Mouse (Mus musculus): ENCODE data around the gene Nup85. TPM values are rescaled to one million over a fixed set of nuclear protein-coding genes. Genes with fewer than 3 reads are reported as not detected.

Gene Nup85
- polyA plus RNA-seq, 1 experiment from 2014 or later, result 213 TPM

DNA sequence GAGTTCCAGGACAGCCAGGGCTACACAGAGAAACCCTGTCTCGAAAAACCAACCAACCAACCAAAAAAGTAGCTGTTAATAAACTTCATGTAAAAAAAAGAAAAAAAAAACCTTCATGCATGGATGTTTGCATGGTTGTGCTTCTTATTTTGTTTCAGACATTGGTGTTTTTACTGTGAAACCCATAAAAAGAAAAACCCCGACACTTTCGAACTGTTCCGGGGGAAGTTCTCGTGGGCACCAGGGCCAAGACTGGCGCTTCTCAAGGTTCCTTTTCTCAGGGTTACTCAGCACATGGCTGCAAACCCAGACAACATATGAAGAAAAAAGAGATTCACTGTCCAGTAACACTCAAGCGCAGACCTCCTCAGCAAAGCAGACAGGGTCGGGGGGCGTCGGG, 68.6 kb downstream of the Nup85 start:
- Histone ChIP-seq H3K27ac (ENCODE audit: low read depth) (no peak overlapping the region), H3K9me3 (ENCODE audit: low read depth, low read length) (no peaks in the 10 kb centered on the region), H3K9ac (no peak overlapping the region), H3K4me1 (ENCODE audit: insufficient read depth) (no peaks in the 10 kb centered on the region), H3K36me3 (ENCODE audit: insufficient read depth) (no peaks in the 10 kb centered on the region), H3K4me3 (ENCODE audit: low read depth, low read length) (no peak overlapping the region), H3K27me3 (ENCODE audit: insufficient read depth, low read length) (no peaks in the 10 kb centered on the region), H3K4me2 (no peak overlapping the region)
- TF ChIP-seq CTCF (IDR thresholded peaks at IDR 0.05; ENCODE audit: low read depth), result no peak
- WGBS, result 80% methylated on average over 10 of the region's 10 CpGs
- ATAC-seq (ENCODE audit: insufficient read depth) (no peak), DNase-seq (no peak)

Other genes with a start within 250 kb of the Nup85 start
- gene Ush1g, start 242.4 kb upstream of the Nup85 start, polyA plus RNA-seq (2014; fragmentation: Nextera tagmentation; extraction: Ambion mirVana), result not detected in 2 replicates
- 0.12 TPM in 1 of 2 replicates, not detected in the other for gene Otop3, start 229.7 kb upstream of the Nup85 start, polyA plus RNA-seq (2014; fragmentation: Nextera tagmentation; extraction: Ambion mirVana)
- gene Hid1, start 196.7 kb upstream of the Nup85 start, polyA plus RNA-seq (2014; fragmentation: Nextera tagmentation; extraction: Ambion mirVana), result 7.4 and 9.2 TPM in 2 replicates
- 17.7 and 19.8 TPM in 2 replicates for gene Cdr2l, start 182.5 kb upstream of the Nup85 start, polyA plus RNA-seq (2014; fragmentation: Nextera tagmentation; extraction: Ambion mirVana)
- 230 and 242 TPM in 2 replicates for gene Mrpl58, start 160.7 kb upstream of the Nup85 start, polyA plus RNA-seq (2014; fragmentation: Nextera tagmentation; extraction: Ambion mirVana)
- gene Atp5h, start 144.5 kb upstream of the Nup85 start, polyA plus RNA-seq (2014; fragmentation: Nextera tagmentation; extraction: Ambion mirVana), result 817 and 850 TPM in 2 replicates
- 21.6 and 22.2 TPM in 2 replicates for gene Kctd2, start 144.3 kb upstream of the Nup85 start, polyA plus RNA-seq (2014; fragmentation: Nextera tagmentation; extraction: Ambion mirVana)
- gene Trim80, start 123.9 kb upstream of the Nup85 start, polyA plus RNA-seq (2014; fragmentation: Nextera tagmentation; extraction: Ambion mirVana), result not detected in 2 replicates
- gene Slc16a5, start 102.0 kb upstream of the Nup85 start, polyA plus RNA-seq (2014; fragmentation: Nextera tagmentation; extraction: Ambion mirVana), result 0.28 and 0.64 TPM in 2 replicates
- gene Armc7, start 88.8 kb upstream of the Nup85 start, polyA plus RNA-seq (2014; fragmentation: Nextera tagmentation; extraction: Ambion mirVana), result 5.7 and 8.0 TPM in 2 replicates
- 76.0 and 79.4 TPM in 2 replicates for gene Nt5c, start 72.6 kb upstream of the Nup85 start, polyA plus RNA-seq (2014; fragmentation: Nextera tagmentation; extraction: Ambion mirVana)
- gene Jpt1, start 50.0 kb upstream of the Nup85 start, polyA plus RNA-seq (2014; fragmentation: Nextera tagmentation; extraction: Ambion mirVana), result 518 and 521 TPM in 2 replicates
- gene Sumo2, start 28.2 kb upstream of the Nup85 start, polyA plus RNA-seq (2014; fragmentation: Nextera tagmentation; extraction: Ambion mirVana), result 1,096 and 1,118 TPM in 2 replicates
- gene Mrps7, start 39.5 kb downstream of the Nup85 start, polyA plus RNA-seq (2014; fragmentation: Nextera tagmentation; extraction: Ambion mirVana), result 93.3 and 95.6 TPM in 2 replicates
- 22.5 and 22.7 TPM in 2 replicates for gene Gga3, start 39.6 kb downstream of the Nup85 start, polyA plus RNA-seq (2014; fragmentation: Nextera tagmentation; extraction: Ambion mirVana)
- gene Mif4gd, start 48.5 kb downstream of the Nup85 start, polyA plus RNA-seq (2014; fragmentation: Nextera tagmentation; extraction: Ambion mirVana), result 21.8 and 22.3 TPM in 2 replicates
- 18.5 and 22.5 TPM in 2 replicates for gene Slc25a19, start 63.9 kb downstream of the Nup85 start, polyA plus RNA-seq (2014; fragmentation: Nextera tagmentation; extraction: Ambion mirVana)
- 41.5 and 48.7 TPM in 2 replicates for gene Grb2, start 144.2 kb downstream of the Nup85 start, polyA plus RNA-seq (2014; fragmentation: Nextera tagmentation; extraction: Ambion mirVana)
- gene Tmem94, start 201.0 kb downstream of the Nup85 start, polyA plus RNA-seq (2014; fragmentation: Nextera tagmentation; extraction: Ambion mirVana), result 18.5 and 20.9 TPM in 2 replicates
- 21.0 and 23.0 TPM in 2 replicates for gene Caskin2, start 249.2 kb downstream of the Nup85 start, polyA plus RNA-seq (2014; fragmentation: Nextera tagmentation; extraction: Ambion mirVana)